Mouse (Mus musculus) Muller cell, postnatal 12 days (primary cell): ENCODE data around the gene Tspan31.

Experiments used
- DNase-seq: peaks from one replicate; pipeline ENCODE4 v3.0.0-alpha.2; 2015; ENCODE audit errors: inconsistent ontology term

Gene Tspan31

DNA sequence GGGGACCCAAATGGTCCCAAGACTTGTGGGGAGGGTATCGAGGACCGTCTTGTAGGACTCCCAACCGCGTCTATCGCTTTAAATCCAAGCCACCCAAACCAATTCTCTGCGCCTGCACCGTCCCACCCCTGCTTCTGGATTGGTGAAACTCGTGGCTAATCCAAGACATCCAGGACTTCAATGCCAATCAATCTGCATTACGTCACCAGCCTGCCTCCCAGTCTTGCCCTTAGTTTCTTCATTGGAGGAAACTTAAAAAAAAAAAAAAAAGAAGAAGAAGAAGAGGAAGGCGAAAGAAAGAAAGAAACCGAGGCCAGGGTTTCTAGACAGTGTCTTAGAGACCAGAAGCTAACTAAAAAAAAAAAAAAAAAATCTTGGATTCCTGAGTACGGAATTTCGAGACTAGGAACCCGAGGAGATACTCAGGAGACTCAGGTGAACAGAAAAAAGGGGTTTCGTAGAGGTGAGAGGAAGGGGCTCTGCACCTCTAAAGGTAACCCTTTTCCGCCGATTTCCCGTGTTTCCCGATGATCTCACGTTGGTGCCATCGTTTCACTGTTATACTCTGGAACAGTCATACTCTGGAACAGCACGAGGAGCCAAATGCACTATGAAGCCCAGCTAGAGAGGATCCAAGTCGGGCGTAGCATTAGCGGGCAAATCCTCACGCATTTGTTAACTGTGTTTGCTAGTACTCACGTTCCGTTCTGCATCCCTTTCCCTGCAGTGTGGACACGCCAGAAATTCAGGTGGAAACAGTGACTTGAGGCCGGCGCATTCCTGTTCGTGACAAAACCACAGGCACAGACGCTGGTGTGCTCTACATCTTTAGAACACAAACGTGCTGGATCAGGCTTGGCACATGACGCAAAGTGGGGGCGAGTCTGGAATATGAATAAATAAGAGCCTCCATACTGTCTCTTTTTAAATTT is at the start of gene Tspan31:
Tspan31 (minus strand) TSS at position 75 of the 932 bp plus-strand sequence.
- peak; percentile 96 for DNase-seq

- DNase-seq, result no peak
Measured at GRCm38 (mm10) chr10:127119229-127119628, 49.2 kb upstream of the Tspan31 start.

- DNase-seq, result no peak
Measured at GRCm38 (mm10) chr10:127118470-127118869, 48.4 kb upstream of the Tspan31 start.

- no peak for DNase-seq
Measured at GRCm38 (mm10) chr10:127115068-127115467, 45.0 kb upstream of the Tspan31 start.

DNA sequence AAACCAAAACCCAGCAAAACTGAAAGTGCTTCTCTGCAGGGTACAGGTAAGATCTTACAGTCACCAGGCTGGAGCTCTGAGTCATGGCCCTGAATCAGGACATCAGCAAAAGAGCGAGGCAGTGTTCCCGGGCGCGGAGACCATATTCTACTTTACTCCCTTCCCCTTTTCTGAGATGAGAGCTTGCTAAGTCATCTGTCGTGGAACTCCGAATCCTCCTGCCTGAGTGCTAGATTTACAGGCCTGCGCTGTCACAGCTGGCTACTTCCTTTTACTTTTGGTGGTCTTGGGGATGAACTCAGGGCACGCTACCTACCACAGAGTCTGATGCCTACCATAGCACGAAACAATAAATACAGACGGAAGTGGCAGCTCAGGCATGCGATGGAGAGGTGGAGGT is 44.3 kb upstream of the Tspan31 start:
- DNase-seq, result no peak

GRCm38 (mm10) chr10:127111001-127111887 is 41.2 kb upstream of the Tspan31 start:
- no peak for DNase-seq

DNA sequence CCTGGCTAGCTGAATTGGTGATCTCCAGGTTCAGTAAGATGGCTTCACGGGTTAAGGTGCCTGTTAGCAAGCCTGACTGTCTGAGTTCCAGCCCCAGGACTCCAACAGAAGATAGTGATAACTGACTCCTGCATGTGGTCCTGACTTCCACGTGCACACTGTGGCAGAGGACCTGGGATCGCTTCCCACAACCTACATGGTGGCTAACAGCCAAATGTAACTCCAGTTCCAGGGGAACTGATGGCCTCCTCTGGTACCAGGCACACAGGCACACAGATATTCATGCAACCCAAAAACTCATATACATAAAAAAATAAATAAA is 38.2 kb upstream of the Tspan31 start:
- no peak for DNase-seq

- no peak for DNase-seq
Measured at GRCm38 (mm10) chr10:127107563-127108261, 37.6 kb upstream of the Tspan31 start.

DNA sequence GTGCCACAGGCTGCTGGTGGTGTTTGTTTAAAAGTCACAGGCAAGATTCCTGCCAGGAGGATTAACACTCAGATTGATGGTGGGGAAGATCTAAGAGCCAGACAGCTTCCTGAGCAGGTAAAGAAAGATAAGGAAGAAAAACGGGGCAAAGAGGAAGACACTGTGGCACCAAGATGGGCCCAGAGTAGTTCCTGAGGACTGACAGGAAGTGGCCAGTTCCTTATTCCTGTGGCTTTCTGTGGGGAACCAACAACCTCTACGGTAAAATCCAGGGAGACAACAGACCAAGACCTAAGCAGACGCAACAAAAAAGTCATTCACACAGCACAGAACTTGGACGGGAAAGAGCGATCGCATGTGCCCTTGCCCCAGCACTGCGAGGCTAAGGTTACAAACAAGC is 33.6 kb upstream of the Tspan31 start:
- DNase-seq, result no peak

- no peak for DNase-seq
Measured at GRCm38 (mm10) chr10:127101151-127101550, 31.1 kb upstream of the Tspan31 start.

GRCm38 (mm10) chr10:127100414-127100813 is 30.4 kb upstream of the Tspan31 start:
- DNase-seq, result no peak

DNA sequence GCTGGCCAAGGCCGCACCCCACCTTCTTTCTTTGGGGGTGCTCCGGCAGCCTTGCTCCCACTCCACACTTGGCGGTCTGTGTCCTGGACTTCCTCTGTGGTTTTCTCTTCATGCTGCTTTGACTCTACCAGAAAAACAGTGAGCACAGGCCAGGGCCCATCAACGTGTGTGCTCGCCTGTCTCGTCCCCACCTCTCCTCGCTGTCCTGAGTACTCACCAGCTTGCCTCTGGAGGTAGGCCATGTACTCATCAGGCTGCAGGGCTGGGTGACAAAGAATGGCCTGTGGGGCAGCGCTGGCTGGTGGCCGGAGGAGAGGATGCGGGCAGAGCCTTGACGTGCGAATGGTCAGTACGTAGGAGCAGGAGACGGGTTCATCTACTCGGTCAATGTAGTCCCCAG is 29.8 kb upstream of the Tspan31 start:
- DNase-seq, result no peak

GRCm38 (mm10) chr10:127099191-127099590 is 29.1 kb upstream of the Tspan31 start:
- DNase-seq, result no peak

- no peak for DNase-seq
Measured at GRCm38 (mm10) chr10:127098514-127098913, 28.4 kb upstream of the Tspan31 start.

GRCm38 (mm10) chr10:127094382-127094802 is 24.3 kb upstream of the Tspan31 start:
- peak; percentile 62 for DNase-seq

GRCm38 (mm10) chr10:127092742-127093141 is 22.7 kb upstream of the Tspan31 start:
- no peak for DNase-seq

- no peak for DNase-seq
Measured at GRCm38 (mm10) chr10:127091507-127092396, 21.7 kb upstream of the Tspan31 start.

GRCm38 (mm10) chr10:127090560-127091411 is 20.7 kb upstream of the Tspan31 start:
- peak; percentile 70 for DNase-seq

DNA sequence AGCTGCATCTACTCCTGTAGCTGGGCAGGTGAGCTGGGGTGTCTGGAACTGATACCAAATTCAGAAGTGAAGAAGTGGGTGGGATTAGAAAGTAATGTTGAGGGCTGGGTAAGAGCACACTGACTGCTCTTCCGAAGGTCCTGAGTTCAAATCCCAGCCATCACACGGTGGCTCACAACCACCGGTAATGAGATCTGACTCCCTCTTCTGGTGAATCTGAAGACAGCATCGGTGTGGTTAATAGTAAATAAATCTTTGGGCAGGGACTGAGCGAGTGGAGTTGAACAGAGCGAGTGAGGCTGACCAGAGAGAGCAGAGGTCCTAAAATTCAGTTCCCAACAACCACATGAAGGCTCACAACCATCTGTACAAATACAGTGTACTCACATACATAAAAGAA is 15.6 kb upstream of the Tspan31 start:
- DNase-seq, result no peak

- no peak for DNase-seq
Measured at GRCm38 (mm10) chr10:127085052-127085451, 15.0 kb upstream of the Tspan31 start.
